Mouse (Mus musculus) limb, embryonic 11.5 days (tissue): ENCODE measurements at regions not wholly inside any gene's neighbourhood (a gene's known extent, or its start where the extent isn't known, plus 50 kb on each side); places are given as distances from the start of the nearest gene placed in this dataset.
A peak's percentile ranks its signal among the peaks of the same experiment; 100 is the strongest.

ENCODE experiments used
- ATAC-seq: fragments of 200-750 bp; cut with Nextera tagmentation; 2 replicates; pipeline ENCODE4 v1.8.0; 2017; ENCODE audit warnings: low read depth; ENCODE audit not compliant: insufficient number of reproducible peaks, low FRiP score, low TSS enrichment
- DNase-seq: peaks from one replicate; pipeline ENCODE4 v3.0.0-alpha.2; 2015; ENCODE audit warnings: low spot score
- H3K27ac ChIP-seq: fragments of 300-500 bp; sonication (generic); replicated peaks from 2 replicates; pipeline ENCODE4 v1.5.1; 2014; ENCODE audit warnings: low read depth, mild to moderate bottlenecking, low read length
- H3K27me3 ChIP-seq: fragments of 300-500 bp; sonication (generic); 2 replicates; pipeline ENCODE4 v1.6.1; 2014; ENCODE audit warnings: mild to moderate bottlenecking, low read length, mixed read lengths; ENCODE audit not compliant: control insufficient read depth, insufficient read depth
- H3K36me3 ChIP-seq: fragments of 300-500 bp; sonication (generic); 2 replicates; pipeline ENCODE4 v1.6.1; 2014; ENCODE audit warnings: mild to moderate bottlenecking, low read length, moderate library complexity, mixed read lengths; ENCODE audit not compliant: control insufficient read depth, insufficient read depth
- H3K4me1 ChIP-seq: fragments of 300-500 bp; sonication (generic); 2 replicates; pipeline ENCODE4 v1.6.1; 2014; ENCODE audit warnings: low read length, mixed read lengths; ENCODE audit not compliant: control insufficient read depth, insufficient read depth
- H3K4me2 ChIP-seq: fragments of 300-500 bp; sonication (generic); 2 replicates; pipeline ENCODE4 v1.6.1; 2014; ENCODE audit warnings: low read depth, mild to moderate bottlenecking, moderate library complexity; ENCODE audit not compliant: severe bottlenecking
- H3K4me3 ChIP-seq: fragments of 300-500 bp; sonication (generic); 2 replicates; pipeline ENCODE4 v1.5.1; 2014; ENCODE audit warnings: low read depth, low read length
- H3K9ac ChIP-seq: fragments of 300-500 bp; sonication (generic); 2 replicates; pipeline ENCODE4 v1.6.1; 2014; ENCODE audit warnings: mild to moderate bottlenecking, low read length
- H3K9me3 ChIP-seq: fragments of 300-500 bp; sonication (generic); 2 replicates; pipeline ENCODE4 v1.6.1; 2016; ENCODE audit warnings: low read length; ENCODE audit not compliant: control insufficient read depth
- WGBS: fragments of 180-500 bp; shearing (Covaris S2); extraction: QIAGEN DNeasy Blood & Tissue Kit; methylation state at CpG from one replicate; pipeline ENCODE4 v1.1.7; 2014; 5-methylcytosine and 5-hydroxymethylcytosine counted together

- WGBS = 94% methylated on average over 2 of the region's 2 CpGs
- 0 out of 2 replicates have a peak, but pooled peaks cover 3% of the 10 kb centered on the region for H3K4me1 ChIP-seq
- no peaks in the 10 kb centered on the region for H3K9me3 ChIP-seq
- H3K27me3 ChIP-seq = no peaks in the 10 kb centered on the region
- no peak overlapping the region for H3K9ac ChIP-seq
- ATAC-seq = no peak
- H3K36me3 ChIP-seq = no peaks in the 10 kb centered on the region
- no peak overlapping the region for H3K27ac ChIP-seq
- DNase-seq = no peak
- H3K4me2 ChIP-seq = no peak overlapping the region
- no peak overlapping the region for H3K4me3 ChIP-seq
Measured at GRCm38 (mm10) chr2:61496968-61497367, 81.4 kb upstream of the Tank start.

DNA sequence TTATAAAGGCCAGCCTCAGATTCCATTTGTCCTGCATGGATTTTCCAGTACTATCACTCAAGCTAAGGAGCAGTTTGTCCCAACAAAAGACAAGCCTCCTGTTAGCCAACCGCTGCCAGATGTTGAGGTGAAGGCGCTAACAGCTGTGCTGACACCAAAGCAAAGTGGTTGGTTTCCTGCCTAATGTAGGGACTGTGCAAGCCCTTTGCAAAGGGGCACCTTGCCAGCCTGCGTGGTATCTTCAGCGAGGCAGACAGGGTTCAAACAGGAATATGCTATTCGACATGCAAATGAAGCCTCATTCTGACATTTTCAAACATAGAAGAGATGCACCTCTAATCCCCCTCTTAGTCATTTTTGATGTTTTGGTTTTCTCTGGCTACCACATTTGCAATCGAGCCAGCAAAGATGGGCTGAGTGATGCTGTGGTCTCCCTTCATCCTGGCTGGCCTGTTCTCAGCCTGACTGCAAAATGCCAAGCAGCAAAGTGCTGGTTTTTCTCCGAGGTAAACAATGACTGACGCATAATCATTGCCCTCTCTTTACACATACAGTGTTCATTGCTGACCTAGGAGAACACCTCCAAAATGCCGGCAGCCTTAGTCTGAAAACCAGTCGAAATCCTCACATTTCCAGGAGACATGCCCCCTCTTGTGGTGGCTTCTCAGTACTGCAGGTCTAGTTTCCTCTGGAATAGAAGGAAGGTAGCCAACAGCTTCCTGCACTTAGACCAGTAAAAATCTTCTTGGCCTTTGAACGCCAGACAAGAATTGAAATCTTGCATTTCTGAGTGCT lies 84.3 kb upstream of the Tank start:
- Histone ChIP-seq H3K9ac (no peak overlapping the region; the same call in 1 of the 2 replicates), H3K9me3 (no peaks in the 10 kb centered on the region), H3K4me2 (no peak overlapping the region), H3K36me3 (no peaks in the 10 kb centered on the region), H3K27me3 (no peaks in the 10 kb centered on the region), H3K4me3 (no peak overlapping the region), H3K4me1 (0 out of 2 replicates have a peak, but pooled peaks cover 3% of the 10 kb centered on the region), H3K27ac (no peak overlapping the region)
- WGBS = 44% methylated on average over 11 of the region's 11 CpGs
- ATAC-seq (no peak), DNase-seq (peak; percentile 92)

- 72% methylated on average over 6 of the region's 6 CpGs for WGBS
- no peaks in the 10 kb centered on the region for H3K36me3 ChIP-seq
- H3K27me3 ChIP-seq = no peaks in the 10 kb centered on the region
- no peaks in the 10 kb centered on the region for H3K9me3 ChIP-seq
- H3K4me2 ChIP-seq = no peak overlapping the region
- peak; percentile 43 for DNase-seq
- H3K27ac ChIP-seq = no peak overlapping the region
- H3K9ac ChIP-seq = no peak overlapping the region
- no peak overlapping the region for H3K4me3 ChIP-seq
- H3K4me1 ChIP-seq = 0 out of 2 replicates have a peak, but pooled peaks cover 3% of the 10 kb centered on the region
- no peak for ATAC-seq
Measured at GRCm38 (mm10) chr2:61492043-61492743, 86.2 kb upstream of the Tank start.

- Histone ChIP-seq H3K4me1 (0 out of 2 replicates have a peak, but pooled peaks cover 3% of the 10 kb centered on the region), H3K27ac (no peak overlapping the region), H3K4me3 (no peak overlapping the region), H3K27me3 (no peaks in the 10 kb centered on the region), H3K4me2 (no peak overlapping the region), H3K9ac (no peak overlapping the region), H3K9me3 (no peaks in the 10 kb centered on the region), H3K36me3 (no peaks in the 10 kb centered on the region)
- WGBS = 87% methylated on average over 10 of the region's 10 CpGs
- DNase-seq (no peak), ATAC-seq (no peak)
Measured at GRCm38 (mm10) chr2:61490436-61491109, 87.8 kb upstream of the Tank start.

DNA sequence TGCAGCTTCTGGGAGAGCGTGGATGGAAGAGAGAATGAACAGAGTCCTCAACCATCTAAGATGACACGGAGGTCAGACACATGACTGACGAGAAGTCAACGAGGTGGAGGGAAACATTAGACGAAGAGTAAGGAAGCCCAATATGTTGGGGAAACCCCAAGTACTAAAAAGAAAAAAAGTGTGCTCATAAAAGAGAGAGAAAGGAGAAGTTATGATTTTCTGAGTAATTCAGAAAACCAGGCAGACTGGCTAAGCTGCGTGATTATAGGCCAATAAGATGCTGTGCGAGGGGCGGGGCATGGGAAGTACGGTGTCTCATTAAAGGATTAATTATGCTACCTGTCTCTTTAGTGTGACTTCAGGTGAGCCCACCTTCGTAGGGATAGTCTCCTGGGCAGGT lies 88.6 kb upstream of the Tank start:
- Histone ChIP-seq H3K9ac (no peak overlapping the region), H3K4me2 (no peak overlapping the region), H3K4me3 (no peak overlapping the region), H3K4me1 (0 out of 2 replicates have a peak, but pooled peaks cover 3% of the 10 kb centered on the region), H3K27ac (no peak overlapping the region), H3K27me3 (no peaks in the 10 kb centered on the region), H3K36me3 (no peaks in the 10 kb centered on the region), H3K9me3 (no peaks in the 10 kb centered on the region)
- ATAC-seq (no peak), DNase-seq (no peak)
- 88% methylated on average over 10 of the region's 10 CpGs for WGBS

GRCm38 (mm10) chr2:61483820-61484219 lies 94.6 kb upstream of the Tank start:
- H3K27ac ChIP-seq = no peak overlapping the region
- no peak overlapping the region for H3K9ac ChIP-seq
- no peaks in the 10 kb centered on the region; the same call in 1 of the 2 replicates for H3K27me3 ChIP-seq
- no peak for ATAC-seq
- no peaks in the 10 kb centered on the region for H3K36me3 ChIP-seq
- H3K4me1 ChIP-seq = no peaks in the 10 kb centered on the region
- H3K9me3 ChIP-seq = no peaks in the 10 kb centered on the region
- H3K4me2 ChIP-seq = no peak overlapping the region
- H3K4me3 ChIP-seq = no peak overlapping the region
- DNase-seq = no peak
- 91% methylated on average over 1 of the region's 1 CpGs for WGBS

DNA sequence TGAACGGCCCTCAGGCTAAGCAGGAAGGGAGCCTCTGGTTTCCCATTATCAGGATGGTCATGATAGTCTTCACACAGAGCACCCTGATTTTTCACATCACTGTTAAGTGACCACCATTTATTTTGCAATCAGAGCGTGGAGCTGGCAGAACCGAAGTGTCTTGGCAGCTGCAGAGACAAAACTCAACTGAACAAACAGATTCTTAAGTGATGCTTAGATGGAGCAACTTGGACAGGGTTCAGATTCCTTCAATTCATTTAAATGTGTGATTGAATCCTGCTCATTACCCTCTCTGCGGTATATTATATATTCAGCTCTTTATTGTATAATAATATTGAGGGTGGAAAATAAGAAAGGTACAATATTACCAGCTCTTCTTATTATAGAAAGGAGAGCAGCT lies 101.7 kb upstream of the Tank start:
- DNase-seq = no peak
- no peaks in the 10 kb centered on the region; the same call in 1 of the 2 replicates for H3K27me3 ChIP-seq
- ATAC-seq = no peak
- no peak overlapping the region for H3K4me2 ChIP-seq
- H3K4me1 ChIP-seq = no peaks in the 10 kb centered on the region
- H3K36me3 ChIP-seq = no peaks in the 10 kb centered on the region
- WGBS = 88% methylated on average over 4 of the region's 4 CpGs
- no peak overlapping the region for H3K4me3 ChIP-seq
- H3K27ac ChIP-seq = no peak overlapping the region
- H3K9ac ChIP-seq = no peak overlapping the region
- no peaks in the 10 kb centered on the region for H3K9me3 ChIP-seq

GRCm38 (mm10) chr2:61474626-61475025 lies 103.8 kb upstream of the Tank start:
- DNase-seq (no peak), ATAC-seq (no peak)
- 86% methylated on average over 10 of the region's 10 CpGs for WGBS
- Histone ChIP-seq H3K27me3 (no peaks in the 10 kb centered on the region; the same call in 1 of the 2 replicates), H3K36me3 (no peaks in the 10 kb centered on the region), H3K4me2 (no peak overlapping the region), H3K9me3 (no peaks in the 10 kb centered on the region), H3K4me1 (no peaks in the 10 kb centered on the region), H3K4me3 (no peak overlapping the region), H3K27ac (no peak overlapping the region), H3K9ac (no peak overlapping the region)
